Mouse (Mus musculus) lung, embryonic 14.5 days (tissue): ENCODE data around the gene Hyls1. TPM values are rescaled to one million over a fixed set of nuclear protein-coding genes. Genes with fewer than 3 reads are reported as not detected.

Experiments used
- ATAC-seq: fragments of 200-750 bp; cut with Nextera tagmentation; 2 replicates; pipeline ENCODE4 v1.8.0; 2017; ENCODE audit warnings: mild to moderate bottlenecking, moderate TSS enrichment, moderate library complexity; ENCODE audit not compliant: insufficient read depth
- DNase-seq: peaks from one replicate; pipeline ENCODE4 v3.0.0-alpha.2; 2015
- H3K27ac ChIP-seq: fragments of 300-500 bp; sonication (generic); 2 replicates; pipeline ENCODE4 v1.5.1; 2014; ENCODE audit warnings: low read depth, mild to moderate bottlenecking, moderate library complexity
- H3K27me3 ChIP-seq: fragments of 300-500 bp; sonication (generic); 2 replicates; pipeline ENCODE4 v1.6.1; 2014; ENCODE audit warnings: low read length, control low read depth; ENCODE audit not compliant: insufficient read depth
- H3K36me3 ChIP-seq: fragments of 300-500 bp; sonication (generic); 2 replicates; pipeline ENCODE4 v1.6.1; 2014; ENCODE audit warnings: control low read depth; ENCODE audit not compliant: insufficient read depth
- H3K4me1 ChIP-seq: fragments of 300-500 bp; sonication (generic); 2 replicates; pipeline ENCODE4 v1.6.1; 2014; ENCODE audit warnings: antibody characterized with exemption, control low read depth; ENCODE audit not compliant: insufficient read depth
- H3K4me2 ChIP-seq: fragments of 300-500 bp; sonication (generic); 2 replicates; pipeline ENCODE4 v1.6.1; 2014; ENCODE audit warnings: mild to moderate bottlenecking
- H3K4me3 ChIP-seq: fragments of 300-500 bp; sonication (generic); 2 replicates; pipeline ENCODE4 v1.5.1; 2014; ENCODE audit warnings: low read depth, low read length
- H3K9ac ChIP-seq: fragments of 300-500 bp; sonication (generic); 2 replicates; pipeline ENCODE4 v1.6.1; 2014
- H3K9me3 ChIP-seq: fragments of 300-500 bp; sonication (generic); 2 replicates; pipeline ENCODE4 v1.6.1; 2016; ENCODE audit warnings: low read depth, low read length, control low read depth
- CTCF ChIP-seq: IDR thresholded peaks from 2 replicates; pipeline ENCODE4 v1.5.1; 2016; ENCODE audit warnings: antibody characterized with exemption, low read depth
- WGBS: fragments of 180-500 bp; shearing (Covaris S2); extraction: QIAGEN DNeasy Blood & Tissue Kit; methylation state at CpG from one replicate; pipeline ENCODE4 v1.1.7; 2014; 5-methylcytosine and 5-hydroxymethylcytosine counted together
- polyA plus RNA-seq: library from polyadenylated mRNA; unstranded; fragments of >200 nt; fragmentation: Nextera tagmentation; extraction: Ambion mirVana; gene quantifications from 2 replicates; pipeline ENCODE4 v1.2.1, GENCODE M21; 2014

Hyls1 gene
- polyA plus RNA-seq, 1 experiment from 2014 or later: 18.7 TPM

- DNase-seq (no peak), ATAC-seq (no peak)
- TF ChIP-seq CTCF: no peak
- peak overlapping the region; percentile 14; the same call in 1 of the 2 replicates for H3K4me3 ChIP-seq
- H3K9me3 ChIP-seq: no peaks in the 10 kb centered on the region
- H3K36me3 ChIP-seq: no peaks in the 10 kb centered on the region
- no peak overlapping the region for H3K9ac ChIP-seq
- peaks cover 21% of the 10 kb centered on the region; the same call in 1 of the 2 replicates for H3K27me3 ChIP-seq
- H3K4me1 ChIP-seq: no peaks in the 10 kb centered on the region
- 3% methylated on average over 32 of the region's 32 CpGs for WGBS
- H3K4me2 ChIP-seq: peak overlapping the region; percentile 54
- H3K27ac ChIP-seq: no peak overlapping the region
Observed at GRCm38 (mm10) chr9:35574416-35574815, 4.2 kb upstream of the Hyls1 start.

GRCm38 (mm10) chr9:35570663-35571062, 465 bp upstream of the Hyls1 start:
- peaks cover 21% of the 10 kb centered on the region; the same call in 1 of the 2 replicates for H3K27me3 ChIP-seq
- no peak overlapping the region for H3K27ac ChIP-seq
- 10% methylated on average over 5 of the region's 5 CpGs for WGBS
- ATAC-seq (no peak), DNase-seq (no peak)
- no peaks in the 10 kb centered on the region for H3K4me1 ChIP-seq
- H3K9ac ChIP-seq: peak overlapping the region; percentile 81
- no peaks in the 10 kb centered on the region for H3K9me3 ChIP-seq
- H3K36me3 ChIP-seq: peaks cover 25% of the 10 kb centered on the region
- TF ChIP-seq CTCF: no peak
- peak overlapping the region; percentile 66 for H3K4me3 ChIP-seq
- peak overlapping the region; percentile 72 for H3K4me2 ChIP-seq

DNA sequence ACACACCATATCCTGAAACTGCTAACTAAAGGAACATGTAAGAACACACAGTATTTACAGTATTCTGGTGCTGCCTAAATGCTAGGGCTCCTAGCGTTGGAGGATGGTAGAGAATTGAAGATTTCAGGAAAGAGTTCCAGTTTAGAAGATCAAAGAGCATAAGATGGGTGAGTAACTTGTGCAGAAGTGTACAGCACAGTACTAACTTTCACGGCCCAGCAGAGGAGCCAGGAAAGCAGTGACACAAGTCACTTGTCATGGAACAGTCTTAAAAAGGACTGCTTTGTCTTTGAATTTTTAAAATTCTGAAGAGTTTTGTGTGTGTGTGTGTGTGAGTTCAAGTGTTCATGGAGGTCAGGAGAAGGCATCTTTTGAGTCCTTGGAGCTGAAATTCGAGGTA, 2.2 kb downstream of the Hyls1 start:
- Histone ChIP-seq H3K9ac (no peak overlapping the region), H3K4me2 (no peak overlapping the region), H3K36me3 (peaks cover 44% of the 10 kb centered on the region), H3K27ac (no peak overlapping the region), H3K27me3 (0 out of 2 replicates have a peak, but pooled peaks cover 3% of the 10 kb centered on the region), H3K9me3 (no peaks in the 10 kb centered on the region), H3K4me1 (no peaks in the 10 kb centered on the region), H3K4me3 (no peak overlapping the region)
- 80% methylated on average over 3 of the region's 3 CpGs for WGBS
- DNase-seq: no peak
- TF ChIP-seq CTCF: no peak
- no peak for ATAC-seq

- Histone ChIP-seq H3K9me3 (no peaks in the 10 kb centered on the region), H3K27ac (peak overlapping the region; percentile 36; the same call in 1 of the 2 replicates), H3K9ac (no peak overlapping the region), H3K4me2 (no peak overlapping the region), H3K4me1 (0 out of 2 replicates have a peak, but pooled peaks cover 5% of the 10 kb centered on the region), H3K4me3 (no peak overlapping the region), H3K27me3 (no peaks in the 10 kb centered on the region), H3K36me3 (peaks cover 58% of the 10 kb centered on the region)
- no peak for TF ChIP-seq CTCF
- no peak for ATAC-seq
- no peak for DNase-seq
- WGBS: 88% methylated on average over 5 of the region's 5 CpGs
Observed at GRCm38 (mm10) chr9:35564536-35565240, 5.5 kb downstream of the Hyls1 start.

- no peak overlapping the region for H3K27ac ChIP-seq
- 0 out of 2 replicates have a peak, but pooled peaks cover 5% of the 10 kb centered on the region for H3K4me1 ChIP-seq
- H3K9ac ChIP-seq: no peak overlapping the region
- 84% methylated on average over 6 of the region's 6 CpGs for WGBS
- peaks cover 43% of the 10 kb centered on the region for H3K36me3 ChIP-seq
- no peak for ATAC-seq
- H3K27me3 ChIP-seq: 0 out of 2 replicates have a peak, but pooled peaks cover 5% of the 10 kb centered on the region
- H3K4me2 ChIP-seq: no peak overlapping the region
- H3K4me3 ChIP-seq: no peak overlapping the region
- no peak for DNase-seq
- H3K9me3 ChIP-seq: no peaks in the 10 kb centered on the region
- no peak for TF ChIP-seq CTCF
Observed at GRCm38 (mm10) chr9:35561583-35561982, 8.6 kb downstream of the Hyls1 start.

DNA sequence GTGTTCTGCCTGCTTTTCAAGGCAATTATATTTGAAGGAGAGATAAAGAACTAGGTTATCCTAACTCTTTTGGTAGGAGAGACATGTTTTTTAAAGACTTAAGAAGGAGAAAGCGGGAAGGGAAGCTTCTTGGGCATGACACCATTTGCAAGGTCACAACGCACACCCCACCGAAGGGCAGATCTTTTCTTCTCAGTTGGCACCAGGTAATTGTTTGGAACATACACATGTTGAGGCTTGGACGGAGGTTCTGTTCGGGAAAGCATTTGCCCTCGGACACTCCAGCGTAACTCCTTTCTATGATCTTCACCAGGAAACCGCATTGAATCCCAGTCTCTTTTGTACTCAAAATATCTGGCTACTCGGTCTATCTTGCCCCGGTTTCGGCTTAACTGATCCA, 9.1 kb downstream of the Hyls1 start:
- Histone ChIP-seq H3K9me3 (no peaks in the 10 kb centered on the region), H3K4me3 (no peak overlapping the region), H3K27me3 (0 out of 2 replicates have a peak, but pooled peaks cover 5% of the 10 kb centered on the region), H3K27ac (no peak overlapping the region), H3K4me2 (no peak overlapping the region), H3K4me1 (0 out of 2 replicates have a peak, but pooled peaks cover 5% of the 10 kb centered on the region), H3K9ac (no peak overlapping the region), H3K36me3 (peaks cover 38% of the 10 kb centered on the region)
- DNase-seq (no peak), ATAC-seq (no peak)
- no peak for TF ChIP-seq CTCF
- WGBS: 94% methylated on average over 11 of the region's 11 CpGs
